Mouse (Mus musculus): ENCODE measurements around the gene Tubb3. TPM values are rescaled to one million over a fixed set of nuclear protein-coding genes. Genes with fewer than 3 reads are reported as not detected.

Gene Tubb3
- total RNA-seq (2017): 0.89 TPM in 1 of 2 replicates, not detected in the other

DNA sequence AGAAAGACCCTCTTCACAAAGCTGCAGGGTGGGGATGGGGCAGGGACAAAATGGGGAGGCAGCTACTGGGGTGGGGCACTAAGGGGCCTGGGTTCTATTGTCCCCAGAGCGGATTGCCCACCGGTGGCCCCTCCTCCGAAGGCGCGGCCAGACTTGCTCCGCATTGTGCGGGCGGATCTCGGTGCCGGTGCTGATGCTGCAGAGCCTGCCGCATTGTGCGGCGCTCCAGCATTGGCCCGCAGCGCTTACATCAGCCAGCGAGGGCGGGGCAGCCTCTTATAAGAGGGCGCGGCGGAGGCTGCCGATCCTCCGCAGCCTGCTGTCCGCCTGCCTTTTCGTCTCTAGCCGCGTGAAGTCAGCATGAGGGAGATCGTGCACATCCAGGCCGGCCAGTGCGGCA, at the start of gene Tubb3:
Gene Tubb3 (plus strand): TSS at position 179 of the 400 bp plus-strand sequence.
- no peak for ATAC-seq (replicated peaks in 1 of 2; ENCODE audit: insufficient read depth in 1 of 2, low FRiP score in 2 of 2, low TSS enrichment in 1 of 2, low read depth in 1 of 2, poor library complexity in 2 of 2, severe bottlenecking in 2 of 2)

DNA sequence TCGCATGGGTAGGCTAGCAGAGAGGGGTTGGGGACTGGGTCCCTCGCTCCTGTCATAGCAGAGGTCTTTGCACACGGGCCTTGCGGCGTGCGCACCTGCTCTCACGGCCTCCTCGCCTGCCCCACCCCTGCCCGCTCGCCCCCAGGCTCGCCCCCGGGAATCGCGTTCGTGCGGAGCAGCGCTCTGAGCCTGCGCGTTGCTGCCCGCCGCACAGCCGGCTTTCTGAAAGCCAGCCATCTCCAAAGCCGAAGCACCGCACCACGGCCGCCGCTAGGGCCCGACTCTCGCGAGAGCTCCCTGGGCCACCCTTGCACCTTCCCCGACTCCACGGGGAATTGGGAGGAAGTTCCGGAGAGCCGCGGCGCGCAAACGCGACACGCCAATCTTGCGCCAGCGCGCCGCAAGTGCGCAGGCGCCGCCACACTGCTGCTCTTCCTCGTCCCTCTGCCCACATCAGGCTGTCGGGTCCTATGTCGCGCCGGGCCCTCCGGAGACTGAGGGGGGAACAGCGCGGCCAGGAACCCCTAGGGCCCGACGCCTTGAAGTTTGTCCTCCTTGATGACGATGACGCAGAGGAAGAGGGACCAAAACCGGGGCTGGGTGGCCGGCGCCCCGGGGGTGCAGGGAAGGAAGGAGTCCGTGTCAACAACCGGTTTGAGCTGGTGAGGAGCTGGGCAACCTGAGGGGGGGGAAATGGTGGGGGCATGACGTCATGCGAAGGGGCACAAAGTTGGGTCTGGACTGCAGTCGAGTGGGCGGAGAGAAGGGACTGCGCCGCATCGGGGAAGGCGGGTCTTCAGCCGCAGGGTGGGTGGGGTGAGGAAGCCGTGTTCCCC, 37.6 kb upstream of the Tubb3 start, which contains the start of gene Tcf25:
Gene Tcf25 (plus strand): TSS at position 351 of the 836 bp plus-strand sequence.
- ATAC-seq (replicated peaks in 1 of 2; ENCODE audit: insufficient read depth in 1 of 2, low FRiP score in 2 of 2, low TSS enrichment in 1 of 2, low read depth in 1 of 2, poor library complexity in 2 of 2, severe bottlenecking in 2 of 2): peak; percentile 74 to 86

DNA sequence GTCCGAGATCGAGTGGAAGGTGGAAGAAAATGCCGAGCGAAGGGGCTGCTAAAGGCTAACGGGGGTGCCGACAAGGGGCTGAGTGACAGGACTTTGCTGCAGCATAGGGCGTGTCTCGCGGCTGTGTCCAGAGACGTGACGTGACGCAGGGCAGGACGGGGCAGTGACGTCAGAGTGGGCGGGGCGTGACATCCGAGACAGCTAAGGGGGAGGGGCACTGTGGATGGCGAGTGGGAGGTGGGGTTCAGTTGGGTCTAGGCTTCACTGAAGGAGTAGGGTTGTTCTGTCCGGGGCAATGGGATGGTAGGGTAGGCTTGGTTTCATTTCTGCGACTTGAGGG, 37.0 kb upstream of the Tubb3 start:
- peak; percentile 79 to 86 for ATAC-seq (replicated peaks in 1 of 2; ENCODE audit: insufficient read depth in 1 of 2, low FRiP score in 2 of 2, low TSS enrichment in 1 of 2, low read depth in 1 of 2, poor library complexity in 2 of 2, severe bottlenecking in 2 of 2)

DNA sequence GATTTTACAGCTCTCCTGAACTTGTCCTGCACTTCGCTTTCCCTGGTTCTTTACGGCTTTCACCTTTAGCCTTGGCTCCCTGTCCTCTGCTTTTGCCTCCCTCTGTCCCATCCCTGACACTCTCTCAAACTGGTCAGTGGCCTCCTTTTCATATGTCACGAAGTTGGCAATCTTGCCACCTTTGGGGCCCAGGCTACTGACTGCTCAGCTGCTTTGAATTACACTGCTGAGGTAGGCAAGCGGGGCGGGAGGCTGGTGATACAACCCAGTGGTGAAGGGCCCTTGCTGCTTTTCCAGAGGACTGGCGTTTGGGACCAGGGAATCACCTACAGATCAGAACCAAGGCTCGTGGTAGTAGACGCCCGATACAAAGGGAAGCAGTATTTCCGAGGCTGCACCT, 35.5 kb upstream of the Tubb3 start:
- ATAC-seq (replicated peaks in 1 of 2; ENCODE audit: insufficient read depth in 1 of 2, low FRiP score in 2 of 2, low TSS enrichment in 1 of 2, low read depth in 1 of 2, poor library complexity in 2 of 2, severe bottlenecking in 2 of 2): no peak

DNA sequence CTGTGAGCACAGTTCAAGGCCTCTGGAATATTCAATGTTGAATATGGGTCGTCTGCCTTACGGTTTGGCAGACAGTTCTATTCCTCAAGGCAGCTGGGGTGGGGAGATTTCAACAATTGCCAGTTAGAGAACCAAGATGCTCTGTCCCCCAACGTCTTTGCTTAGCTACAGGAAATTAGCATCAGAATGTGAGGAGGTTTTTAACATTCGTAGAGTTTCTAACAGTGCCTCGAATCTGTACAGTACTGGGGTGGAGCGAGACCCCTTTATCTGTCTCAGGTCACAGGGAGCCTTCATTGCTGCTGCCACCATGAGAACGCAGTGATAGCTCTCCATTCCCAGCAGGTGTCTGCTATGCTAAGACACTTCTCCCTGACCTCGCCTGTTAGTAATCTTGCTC, 35.1 kb upstream of the Tubb3 start:
- no peak for ATAC-seq (replicated peaks in 1 of 2; ENCODE audit: insufficient read depth in 1 of 2, low FRiP score in 2 of 2, low TSS enrichment in 1 of 2, low read depth in 1 of 2, poor library complexity in 2 of 2, severe bottlenecking in 2 of 2)

DNA sequence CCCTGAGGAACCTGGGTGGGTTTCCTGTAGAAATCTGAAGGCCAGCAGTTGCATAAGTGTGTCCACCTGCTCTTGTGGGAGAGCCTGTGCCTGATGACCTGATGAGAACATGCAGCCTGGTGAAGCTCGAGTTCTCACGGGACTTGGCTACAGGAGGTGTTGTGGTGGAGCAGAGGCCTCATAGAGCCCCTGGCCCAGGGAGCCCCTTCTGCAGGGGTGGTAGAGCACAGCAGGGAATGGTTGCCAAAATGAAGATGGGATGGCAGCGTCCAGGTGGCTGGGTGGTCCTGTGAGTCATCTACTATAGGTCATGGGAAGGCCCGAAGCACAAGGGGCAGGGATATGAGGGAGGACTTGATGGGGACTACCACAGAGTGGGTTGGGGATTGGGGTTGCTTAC, 29.5 kb upstream of the Tubb3 start:
- ATAC-seq (replicated peaks in 1 of 2; ENCODE audit: insufficient read depth in 1 of 2, low FRiP score in 2 of 2, low TSS enrichment in 1 of 2, low read depth in 1 of 2, poor library complexity in 2 of 2, severe bottlenecking in 2 of 2): no peak

DNA sequence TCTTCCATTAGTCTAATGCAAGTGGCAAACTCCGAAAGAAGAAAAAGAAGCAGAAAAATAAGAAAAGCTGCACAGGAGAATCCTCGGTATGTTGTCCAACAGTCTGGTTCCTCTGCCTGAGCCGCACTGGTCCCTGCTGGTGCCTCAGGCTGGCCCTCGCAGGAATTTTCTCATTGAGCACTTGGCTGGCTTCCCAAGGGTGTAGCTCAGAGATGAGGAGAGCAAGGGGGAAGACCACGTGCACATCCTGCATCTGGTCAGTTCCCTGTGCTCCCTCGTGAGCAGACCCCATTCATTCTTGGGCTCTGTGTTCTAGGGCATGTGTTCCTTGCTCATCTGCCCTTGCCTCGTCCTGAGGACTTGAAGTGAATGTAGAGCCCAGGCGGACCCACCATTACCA, 28.7 kb upstream of the Tubb3 start:
- ATAC-seq (replicated peaks in 1 of 2; ENCODE audit: insufficient read depth in 1 of 2, low FRiP score in 2 of 2, low TSS enrichment in 1 of 2, low read depth in 1 of 2, poor library complexity in 2 of 2, severe bottlenecking in 2 of 2): no peak

DNA sequence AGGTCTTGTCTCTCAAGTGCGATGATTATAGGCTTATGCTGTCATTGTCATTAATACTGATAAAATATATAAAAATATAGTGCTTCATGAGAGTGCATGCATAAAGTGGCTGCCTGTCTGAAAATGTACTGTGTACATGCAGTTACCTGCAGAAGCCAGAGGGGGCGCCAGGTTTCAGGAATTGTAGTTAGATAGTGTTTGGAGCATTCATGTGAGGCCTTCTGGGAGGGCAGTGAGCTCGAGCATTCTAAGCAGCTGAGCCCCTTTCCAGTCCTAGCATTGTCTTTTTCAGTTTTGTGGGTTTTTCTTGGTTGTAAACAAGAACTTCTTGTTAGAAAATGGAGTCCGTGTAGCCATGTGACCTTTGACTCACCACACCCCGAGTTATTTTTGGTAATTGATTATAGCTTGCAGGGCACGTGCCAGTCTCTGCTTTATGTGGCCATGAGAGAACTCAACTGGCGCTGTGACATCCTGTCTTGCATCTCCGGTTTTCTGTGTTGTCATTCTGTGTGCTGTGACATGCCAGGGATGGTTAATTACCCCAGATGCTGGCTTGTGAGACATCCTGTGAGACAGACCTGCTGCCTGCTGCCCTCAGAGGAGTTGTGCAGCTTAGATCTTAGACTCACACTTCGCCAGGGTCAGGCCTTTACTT, 26.2 kb upstream of the Tubb3 start:
- peak in 1 of 2 experiments; percentile 44; a peak in 1 of 4 replicates for ATAC-seq (replicated peaks in 1 of 2; ENCODE audit: insufficient read depth in 1 of 2, low FRiP score in 2 of 2, low TSS enrichment in 1 of 2, low read depth in 1 of 2, poor library complexity in 2 of 2, severe bottlenecking in 2 of 2)

DNA sequence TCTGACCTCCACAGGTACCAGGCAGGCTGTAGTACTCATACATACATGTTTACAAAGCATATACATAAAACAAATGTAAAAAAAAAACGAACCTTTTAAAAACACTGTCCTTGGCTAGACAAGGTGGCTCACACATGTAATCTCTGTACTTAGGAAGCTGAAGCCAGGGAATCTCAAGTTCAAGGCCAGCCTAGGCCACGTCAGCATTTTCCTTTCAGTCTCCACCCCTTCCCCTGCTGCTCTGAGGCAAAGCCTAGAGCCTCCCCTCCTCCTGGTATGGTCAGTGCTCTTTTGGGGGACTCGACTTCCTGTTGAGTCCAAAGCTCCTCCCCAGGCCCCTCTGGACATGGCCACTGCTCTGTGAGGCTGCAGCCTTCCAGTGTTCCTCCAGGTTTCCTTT, 24.2 kb upstream of the Tubb3 start:
- ATAC-seq (replicated peaks in 1 of 2; ENCODE audit: insufficient read depth in 1 of 2, low FRiP score in 2 of 2, low TSS enrichment in 1 of 2, low read depth in 1 of 2, poor library complexity in 2 of 2, severe bottlenecking in 2 of 2): no peak

DNA sequence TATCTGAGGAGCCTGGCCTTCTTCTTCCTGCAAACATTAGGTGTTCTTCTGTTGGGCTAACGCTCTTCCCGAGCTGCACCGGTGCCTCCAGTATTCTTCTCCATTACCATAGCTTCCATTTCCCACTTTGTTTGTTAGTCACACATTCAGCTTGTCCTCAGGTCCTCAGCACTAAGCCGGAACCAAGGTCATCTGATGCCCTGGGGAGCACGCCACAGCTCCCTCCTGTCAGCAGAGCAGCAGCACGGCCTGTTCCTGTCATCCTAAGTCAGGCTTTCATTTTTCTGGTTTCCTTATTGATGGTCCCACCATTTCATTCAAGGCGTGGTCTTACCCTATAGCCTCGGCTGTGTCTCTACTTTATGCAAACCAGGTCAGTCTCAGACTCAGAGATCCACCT, 23.4 kb upstream of the Tubb3 start:
- no peak for ATAC-seq (replicated peaks in 1 of 2; ENCODE audit: insufficient read depth in 1 of 2, low FRiP score in 2 of 2, low TSS enrichment in 1 of 2, low read depth in 1 of 2, poor library complexity in 2 of 2, severe bottlenecking in 2 of 2)

DNA sequence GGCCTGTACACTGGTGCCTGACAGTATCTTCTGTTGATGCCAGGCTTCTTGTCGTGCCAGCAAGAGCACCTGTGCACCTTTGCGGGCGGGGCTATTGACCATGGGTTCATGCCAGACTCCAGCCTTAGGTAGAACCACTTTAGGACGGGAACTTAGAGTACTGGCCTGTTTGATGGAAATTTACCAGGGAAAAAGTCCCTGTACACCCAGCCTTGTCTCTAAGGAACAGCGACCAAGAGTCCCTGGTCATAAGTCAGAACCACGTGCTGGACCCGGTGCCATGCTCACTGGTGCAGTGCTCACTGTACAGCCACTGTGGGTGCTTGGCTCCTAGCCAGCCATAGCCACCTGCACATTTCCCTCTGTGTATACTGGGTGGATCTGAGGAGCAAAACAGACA, 22.2 kb upstream of the Tubb3 start:
- no peak for ATAC-seq (replicated peaks in 1 of 2; ENCODE audit: insufficient read depth in 1 of 2, low FRiP score in 2 of 2, low TSS enrichment in 1 of 2, low read depth in 1 of 2, poor library complexity in 2 of 2, severe bottlenecking in 2 of 2)

DNA sequence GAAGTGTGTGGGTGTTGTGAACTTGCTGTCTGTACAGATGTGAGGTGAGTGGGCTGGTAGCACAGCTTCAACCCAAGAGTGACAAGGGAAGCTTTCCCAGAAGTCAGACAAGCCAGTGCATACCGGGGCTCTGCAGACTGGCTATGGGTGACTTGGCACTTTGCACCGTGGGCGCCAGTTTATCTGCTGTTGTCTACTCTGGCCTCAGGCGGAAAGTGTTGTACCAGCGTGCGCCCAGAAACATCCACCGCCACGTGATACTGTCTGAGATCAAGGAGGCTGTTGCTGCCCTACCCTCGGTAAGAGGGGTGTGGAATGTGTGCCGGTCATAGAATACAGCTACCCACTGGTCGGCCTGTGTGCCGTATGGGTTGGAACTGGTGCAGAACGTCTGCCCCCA, 12.9 kb upstream of the Tubb3 start:
- 0 out of 4 replicates have a peak, but pooled peaks of 1 of the 2 experiments have one; percentile 15 for ATAC-seq (replicated peaks in 1 of 2; ENCODE audit: insufficient read depth in 1 of 2, low FRiP score in 2 of 2, low TSS enrichment in 1 of 2, low read depth in 1 of 2, poor library complexity in 2 of 2, severe bottlenecking in 2 of 2)

DNA sequence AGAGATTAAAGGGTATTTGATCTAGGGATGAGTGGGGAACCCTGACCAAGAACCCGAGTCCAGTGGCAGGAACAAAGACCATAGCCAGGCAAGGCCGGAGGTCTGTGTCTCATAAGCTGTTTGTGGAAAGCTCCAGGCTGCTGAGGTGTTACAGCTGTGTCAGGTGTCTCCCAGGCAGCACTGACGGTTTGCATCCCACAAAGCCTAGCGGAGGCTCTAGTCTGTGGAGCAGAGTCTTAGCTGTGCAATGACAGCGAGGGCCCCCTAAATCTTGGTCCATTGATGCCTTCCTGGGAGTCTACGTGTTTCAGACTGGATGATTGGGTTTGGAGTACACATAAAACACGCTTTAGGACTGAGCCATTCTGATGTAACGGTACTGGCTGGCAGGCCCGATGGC, 9.3 kb upstream of the Tubb3 start:
- ATAC-seq (replicated peaks in 1 of 2; ENCODE audit: insufficient read depth in 1 of 2, low FRiP score in 2 of 2, low TSS enrichment in 1 of 2, low read depth in 1 of 2, poor library complexity in 2 of 2, severe bottlenecking in 2 of 2): no peak

DNA sequence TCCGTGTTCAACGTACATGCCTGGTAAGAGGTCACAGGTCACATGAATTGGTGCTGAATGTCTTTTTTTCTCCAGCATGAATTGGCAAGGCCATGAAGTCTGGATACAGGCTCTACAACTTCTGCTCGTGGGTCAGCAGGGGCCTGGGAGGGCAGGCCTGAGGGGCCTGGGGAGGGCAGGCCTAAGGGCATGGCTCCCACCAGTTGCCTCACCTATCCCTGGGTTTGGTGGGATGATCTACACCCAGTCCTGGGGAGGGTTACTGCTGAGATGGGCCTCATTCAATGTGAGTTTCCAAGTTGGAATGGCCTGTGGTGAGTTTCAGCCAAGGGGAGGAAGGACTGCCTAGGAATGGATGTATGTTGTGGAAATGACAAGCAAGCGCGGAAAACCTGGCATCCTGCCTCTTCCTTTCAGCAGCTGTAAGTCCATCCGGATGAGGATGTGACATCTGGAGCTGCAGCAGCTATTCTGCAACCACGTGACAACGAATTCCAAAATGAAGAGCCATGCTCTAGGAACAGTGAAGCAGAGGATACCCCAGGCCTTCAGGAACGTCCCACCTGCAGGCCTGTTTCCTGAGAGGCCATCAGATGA, 8.4 kb upstream of the Tubb3 start:
- ATAC-seq (replicated peaks in 1 of 2; ENCODE audit: insufficient read depth in 1 of 2, low FRiP score in 2 of 2, low TSS enrichment in 1 of 2, low read depth in 1 of 2, poor library complexity in 2 of 2, severe bottlenecking in 2 of 2): no peak

DNA sequence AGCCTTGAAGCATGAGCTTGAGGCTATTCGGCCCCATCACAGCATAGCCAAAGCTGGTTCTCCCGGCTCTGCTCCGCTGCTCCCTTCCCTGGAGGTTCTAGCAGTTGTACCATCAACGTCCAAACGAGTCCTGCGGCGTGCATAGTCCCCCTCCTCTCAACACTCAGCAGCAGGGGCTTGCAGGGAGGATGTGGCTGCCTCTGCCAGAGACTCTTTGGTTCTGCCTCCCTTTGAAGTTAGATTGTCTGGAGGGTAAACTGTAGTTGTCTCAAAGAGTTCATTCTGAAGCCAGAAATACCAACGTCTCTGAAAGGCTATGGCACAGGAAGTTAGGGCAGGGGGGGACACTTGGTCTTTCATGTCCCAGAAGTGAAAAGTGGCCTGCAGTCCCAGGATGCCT, 6.7 kb upstream of the Tubb3 start:
- no peak for ATAC-seq (replicated peaks in 1 of 2; ENCODE audit: insufficient read depth in 1 of 2, low FRiP score in 2 of 2, low TSS enrichment in 1 of 2, low read depth in 1 of 2, poor library complexity in 2 of 2, severe bottlenecking in 2 of 2)

DNA sequence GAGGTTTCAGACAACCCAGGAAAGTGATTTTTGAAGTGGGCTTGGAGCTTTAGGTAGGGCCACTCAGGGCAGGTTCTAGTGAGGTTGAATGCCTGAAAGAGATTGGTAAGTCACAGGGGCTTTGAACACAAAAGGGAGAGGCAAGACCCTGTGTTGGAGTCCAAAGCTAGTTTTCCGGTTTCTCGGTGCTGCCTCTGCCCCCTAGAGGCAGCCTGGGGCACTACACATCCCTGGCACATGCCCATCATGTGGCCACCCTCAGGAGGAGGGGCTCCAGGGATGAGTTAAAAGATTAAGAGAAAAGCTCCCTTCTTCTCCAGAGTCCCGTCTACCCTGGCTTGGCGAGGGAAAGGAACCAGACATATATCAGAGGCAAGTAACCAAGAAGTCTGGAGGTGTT, 4.4 kb upstream of the Tubb3 start, which contains the start of gene Mc1r:
Gene Mc1r (plus strand): TSS at position 322 of the 400 bp plus-strand sequence.
- ATAC-seq (replicated peaks in 1 of 2; ENCODE audit: insufficient read depth in 1 of 2, low FRiP score in 2 of 2, low TSS enrichment in 1 of 2, low read depth in 1 of 2, poor library complexity in 2 of 2, severe bottlenecking in 2 of 2): peak; percentile 57 to 58; a peak in 3 of 4 replicates

DNA sequence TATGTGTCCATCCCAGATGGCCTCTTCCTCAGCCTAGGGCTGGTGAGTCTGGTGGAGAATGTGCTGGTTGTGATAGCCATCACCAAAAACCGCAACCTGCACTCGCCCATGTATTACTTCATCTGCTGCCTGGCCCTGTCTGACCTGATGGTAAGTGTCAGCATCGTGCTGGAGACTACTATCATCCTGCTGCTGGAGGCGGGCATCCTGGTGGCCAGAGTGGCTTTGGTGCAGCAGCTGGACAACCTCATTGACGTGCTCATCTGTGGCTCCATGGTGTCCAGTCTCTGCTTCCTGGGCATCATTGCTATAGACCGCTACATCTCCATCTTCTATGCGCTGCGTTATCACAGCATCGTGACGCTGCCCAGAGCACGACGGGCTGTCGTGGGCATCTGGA, 3.6 kb upstream of the Tubb3 start:
- no peak for ATAC-seq (replicated peaks in 1 of 2; ENCODE audit: insufficient read depth in 1 of 2, low FRiP score in 2 of 2, low TSS enrichment in 1 of 2, low read depth in 1 of 2, poor library complexity in 2 of 2, severe bottlenecking in 2 of 2)

All from hematopoietic stem cell, adult 5-6 weeks (primary cell).